Mouse (Mus musculus) embryonic fibroblast, embryonic 13.5 days (primary cell): ENCODE data around the gene Rpl13a.

Experiments used
- CTCF ChIP-seq: IDR thresholded peaks from 2 replicates; pipeline ENCODE4 v1.5.1; 2011; ENCODE audit warnings: mild to moderate bottlenecking, control low read depth, low read length, moderate library complexity, borderline replicate concordance; ENCODE audit not compliant: insufficient read depth
- POLR2A ChIP-seq: IDR thresholded peaks from 2 replicates; pipeline ENCODE4 v1.6.1; 2011; ENCODE audit warnings: low read depth, mild to moderate bottlenecking, control low read depth, low read length, moderate library complexity

- TF ChIP-seq CTCF (no peak), POLR2A (no peak)
These were observed 34.4 kb downstream of the Rpl13a start for GRCm38 (mm10) chr7:45094121-45094520.
